Mouse (Mus musculus): Measurements from ENCODE around the gene Gm20479. TPM values are rescaled to one million over a fixed set of nuclear protein-coding genes. Genes with fewer than 3 reads are reported as not detected.

Gm20479 gene
- polyA plus RNA-seq, 1 experiment = not detected

GRCm38 (mm10) chr7:27360749-27361148 lies 3.5 kb upstream of the Gm20479 start:
- no peak for TF ChIP-seq POLR2A (IDR thresholded peaks at IDR 0.05; ENCODE audit: borderline replicate concordance, control insufficient read depth, low read depth, low read length)
- TF ChIP-seq CTCF (IDR thresholded peaks at IDR 0.05; ENCODE audit: control insufficient read depth, insufficient read depth, low read length) = no peak
- Histone ChIP-seq H3K4me1 (ENCODE audit: control insufficient read depth, insufficient read depth, low read length) (no peaks in the 10 kb centered on the region; the same call in 1 of the 2 replicates), H3K27ac (ENCODE audit: control insufficient read depth, insufficient read depth, low read depth, low read length, poor library complexity) (no peak overlapping the region), H3K4me3 (replicated peaks; ENCODE audit: control insufficient read depth, low read depth, low read length) (no peak overlapping the region)
- 67% methylated on average over 6 of the region's 6 CpGs for WGBS

- no peak overlapping the region for H3K27ac ChIP-seq (ENCODE audit: control insufficient read depth, insufficient read depth, low read depth, low read length, poor library complexity)
- no peak overlapping the region for H3K4me3 ChIP-seq (replicated peaks; ENCODE audit: control insufficient read depth, low read depth, low read length)
- WGBS = 77% methylated on average over 9 of the region's 9 CpGs
- TF ChIP-seq CTCF (IDR thresholded peaks at IDR 0.05; ENCODE audit: control insufficient read depth, insufficient read depth, low read length) (no peak), POLR2A (IDR thresholded peaks at IDR 0.05; ENCODE audit: borderline replicate concordance, control insufficient read depth, low read depth, low read length) (no peak)
- H3K4me1 ChIP-seq (ENCODE audit: control insufficient read depth, insufficient read depth, low read length) = no peaks in the 10 kb centered on the region; the same call in 1 of the 2 replicates
Measured at GRCm38 (mm10) chr7:27359706-27360358, 2.6 kb upstream of the Gm20479 start.

DNA sequence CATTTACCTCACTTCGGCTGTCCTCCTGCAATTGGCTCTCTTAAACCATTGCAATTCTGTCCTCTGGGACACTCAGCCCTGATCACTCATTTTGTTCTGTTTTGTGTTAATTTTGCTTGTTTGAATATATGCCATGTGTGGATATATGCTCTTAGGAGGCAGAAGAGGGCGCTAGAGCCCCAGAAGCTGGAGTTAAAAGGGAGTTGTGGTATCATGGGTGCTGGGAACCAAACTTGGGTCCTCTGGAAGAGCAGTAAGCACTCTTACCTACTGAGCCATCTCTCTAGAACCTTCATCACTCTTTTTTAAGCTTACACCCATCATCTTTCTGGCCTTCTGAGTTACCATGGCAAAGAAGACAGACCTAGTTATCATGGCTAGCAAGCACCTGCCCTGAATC lies 1.9 kb upstream of the Gm20479 start:
- 75% methylated on average over 2 of the region's 2 CpGs for WGBS
- H3K4me1 ChIP-seq (ENCODE audit: control insufficient read depth, insufficient read depth, low read length) = no peaks in the 10 kb centered on the region; the same call in 1 of the 2 replicates
- H3K27ac ChIP-seq (ENCODE audit: control insufficient read depth, insufficient read depth, low read depth, low read length, poor library complexity) = no peak overlapping the region
- no peak overlapping the region for H3K4me3 ChIP-seq (replicated peaks; ENCODE audit: control insufficient read depth, low read depth, low read length)
- no peak for TF ChIP-seq CTCF (IDR thresholded peaks at IDR 0.05; ENCODE audit: control insufficient read depth, insufficient read depth, low read length)
- TF ChIP-seq POLR2A (IDR thresholded peaks at IDR 0.05; ENCODE audit: borderline replicate concordance, control insufficient read depth, low read depth, low read length) = no peak

GRCm38 (mm10) chr7:27357595-27357978 lies 368 bp upstream of the Gm20479 start:
- Histone ChIP-seq H3K27ac (ENCODE audit: control insufficient read depth, insufficient read depth, low read depth, low read length, poor library complexity) (peak overlapping the region; percentile 91; the same call in 1 of the 2 replicates), H3K4me3 (replicated peaks; ENCODE audit: control insufficient read depth, low read depth, low read length) (peak overlapping the region; percentile 80), H3K4me1 (ENCODE audit: control insufficient read depth, insufficient read depth, low read length) (no peaks in the 10 kb centered on the region; the same call in 1 of the 2 replicates)
- TF ChIP-seq POLR2A (IDR thresholded peaks at IDR 0.05; ENCODE audit: borderline replicate concordance, control insufficient read depth, low read depth, low read length) (no peak), CTCF (IDR thresholded peaks at IDR 0.05; ENCODE audit: control insufficient read depth, insufficient read depth, low read length) (no peak)
- 2% methylated on average over 3 of the region's 3 CpGs for WGBS

- peak overlapping the region; percentile 80 for H3K4me3 ChIP-seq (replicated peaks; ENCODE audit: control insufficient read depth, low read depth, low read length)
- no peaks in the 10 kb centered on the region; the same call in 1 of the 2 replicates for H3K4me1 ChIP-seq (ENCODE audit: control insufficient read depth, insufficient read depth, low read length)
- H3K27ac ChIP-seq (ENCODE audit: control insufficient read depth, insufficient read depth, low read depth, low read length, poor library complexity) = peak overlapping the region; percentile 91
- WGBS = under 1% methylated on average over 16 of the region's 16 CpGs
- TF ChIP-seq POLR2A (IDR thresholded peaks at IDR 0.05; ENCODE audit: borderline replicate concordance, control insufficient read depth, low read depth, low read length) (no peak), CTCF (IDR thresholded peaks at IDR 0.05; ENCODE audit: control insufficient read depth, insufficient read depth, low read length) (no peak)
Measured at GRCm38 (mm10) chr7:27356248-27356647, 971 bp downstream of the Gm20479 start.

DNA sequence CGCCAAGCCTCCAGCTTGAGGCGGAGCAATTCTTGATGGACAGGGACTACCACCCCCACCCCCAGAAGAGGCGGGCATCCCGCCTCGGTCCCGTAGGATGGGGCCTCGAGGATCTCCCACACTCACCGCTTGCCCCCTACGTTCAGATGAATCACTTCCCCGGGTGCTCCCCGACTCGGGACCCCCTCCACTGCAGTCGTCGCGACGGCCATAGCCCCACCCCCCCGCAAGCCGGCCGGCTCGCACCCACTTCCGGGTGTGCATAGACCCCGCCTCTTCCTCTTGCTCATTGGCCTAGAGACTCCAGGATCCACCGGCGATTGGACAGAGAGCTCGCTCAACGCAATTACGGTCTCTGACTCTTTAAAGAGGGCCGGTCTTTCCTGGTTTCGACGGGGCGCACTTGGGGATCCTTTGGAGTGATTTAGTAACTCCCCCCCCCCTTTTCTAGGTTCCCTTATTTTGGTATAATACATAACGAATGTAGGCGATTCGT lies 1.4 kb downstream of the Gm20479 start, which contains the start of gene Shkbp1:
Gene Shkbp1, minus strand, starts transcription at position 275 of the 496 bp plus-strand sequence.
- WGBS = under 1% methylated on average over 34 of the region's 34 CpGs
- Histone ChIP-seq H3K4me1 (ENCODE audit: control insufficient read depth, insufficient read depth, low read length) (no peaks in the 10 kb centered on the region; the same call in 1 of the 2 replicates), H3K4me3 (replicated peaks; ENCODE audit: control insufficient read depth, low read depth, low read length) (peak within 1 kb of the TSS; percentile 80), H3K27ac (ENCODE audit: control insufficient read depth, insufficient read depth, low read depth, low read length, poor library complexity) (peak within 1 kb of the TSS; percentile 91)
- TF ChIP-seq POLR2A (IDR thresholded peaks at IDR 0.05; ENCODE audit: borderline replicate concordance, control insufficient read depth, low read depth, low read length) (peak; percentile 57; the same call in 1 of the 2 replicates), CTCF (IDR thresholded peaks at IDR 0.05; ENCODE audit: control insufficient read depth, insufficient read depth, low read length) (no peak)

DNA sequence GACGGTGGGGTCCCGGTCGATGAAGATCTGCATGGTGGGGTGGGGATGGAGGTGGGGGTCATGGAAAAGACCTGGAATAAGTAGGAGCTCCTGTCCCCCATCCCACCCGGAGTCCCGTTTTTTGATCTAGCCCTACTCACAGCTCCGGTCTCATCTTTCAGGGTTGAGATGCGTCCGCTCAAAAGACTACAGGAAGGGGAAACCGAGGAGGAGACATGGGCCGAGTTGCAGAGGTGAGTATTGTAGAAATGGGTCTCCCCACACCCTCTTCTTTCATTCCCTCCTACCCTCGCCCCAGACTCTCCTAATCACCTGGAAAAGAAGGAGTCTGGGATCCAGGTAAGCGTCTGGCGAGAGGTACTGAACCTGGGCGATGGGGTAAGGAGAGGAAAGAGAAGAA lies 2.0 kb downstream of the Gm20479 start:
- Histone ChIP-seq H3K4me1 (ENCODE audit: control insufficient read depth, insufficient read depth, low read length) (no peaks in the 10 kb centered on the region; the same call in 1 of the 2 replicates), H3K27ac (ENCODE audit: control insufficient read depth, insufficient read depth, low read depth, low read length, poor library complexity) (peak overlapping the region; percentile 28), H3K4me3 (replicated peaks; ENCODE audit: control insufficient read depth, low read depth, low read length) (peak overlapping the region; percentile 80)
- TF ChIP-seq POLR2A (IDR thresholded peaks at IDR 0.05; ENCODE audit: borderline replicate concordance, control insufficient read depth, low read depth, low read length) (no peak), CTCF (IDR thresholded peaks at IDR 0.05; ENCODE audit: control insufficient read depth, insufficient read depth, low read length) (no peak)
- 17% methylated on average over 14 of the region's 14 CpGs for WGBS

DNA sequence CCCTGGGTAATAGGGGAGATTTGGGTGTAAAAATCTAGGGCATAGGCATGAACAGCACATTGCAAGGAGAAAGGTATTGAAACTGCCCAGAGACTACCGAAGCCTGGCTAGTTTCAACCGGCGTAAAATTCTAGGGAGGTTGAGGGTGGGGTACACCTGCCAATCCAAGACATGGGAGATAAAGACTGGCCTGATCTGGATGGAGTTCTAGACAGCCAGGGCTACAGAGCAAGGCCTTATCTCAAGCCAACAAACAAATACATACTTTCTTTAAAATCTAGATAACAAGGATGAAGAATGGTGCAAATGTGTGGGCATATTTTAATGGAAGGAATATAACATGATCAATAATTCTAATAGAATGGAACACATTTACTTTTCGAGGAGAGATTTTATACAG lies 2.4 kb downstream of the Gm20479 start:
- WGBS = 54% methylated on average over 4 of the region's 4 CpGs
- Histone ChIP-seq H3K4me1 (ENCODE audit: control insufficient read depth, insufficient read depth, low read length) (no peaks in the 10 kb centered on the region; the same call in 1 of the 2 replicates), H3K4me3 (replicated peaks; ENCODE audit: control insufficient read depth, low read depth, low read length) (no peak overlapping the region), H3K27ac (ENCODE audit: control insufficient read depth, insufficient read depth, low read depth, low read length, poor library complexity) (no peak overlapping the region)
- TF ChIP-seq POLR2A (IDR thresholded peaks at IDR 0.05; ENCODE audit: borderline replicate concordance, control insufficient read depth, low read depth, low read length) (no peak), CTCF (IDR thresholded peaks at IDR 0.05; ENCODE audit: control insufficient read depth, insufficient read depth, low read length) (no peak)
